Mouse (Mus musculus): ENCODE results near the gene Fignl1.

Fignl1 gene

DNA sequence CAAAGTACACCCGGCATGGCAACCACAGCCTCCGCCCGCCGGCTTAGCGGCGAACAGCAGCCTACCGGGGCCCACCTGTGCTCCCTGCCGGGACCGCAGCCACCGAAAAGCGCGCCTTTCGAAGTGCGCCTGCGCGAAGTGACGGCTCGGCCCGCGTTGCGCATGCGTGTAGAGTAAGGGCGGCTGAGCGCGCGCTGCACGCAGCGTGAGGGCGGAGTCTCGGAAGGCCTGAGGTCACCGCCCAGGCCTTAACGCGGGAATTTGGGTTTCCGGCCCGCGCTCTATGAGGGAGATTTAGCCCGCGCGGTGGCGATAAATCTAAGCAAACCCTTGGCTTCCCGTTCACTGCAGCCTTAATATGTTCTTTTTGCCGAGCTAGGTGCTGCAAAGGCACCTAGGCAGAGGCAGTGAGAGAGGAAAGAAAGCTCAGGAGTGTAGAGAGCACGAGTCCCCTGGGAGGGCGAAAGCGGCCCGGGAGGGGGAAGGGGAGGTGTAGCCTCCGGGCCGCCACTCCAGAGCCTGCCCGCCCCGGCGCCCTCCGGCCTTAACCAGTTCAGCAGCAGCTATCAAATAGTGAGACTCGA is at the start of gene Fignl1:
Gene Fignl1 (minus strand): TSS at position 143 of the 584 bp plus-strand sequence.
- peak; percentile 99 for DNase-seq

GRCm38 (mm10) chr11:11856959-11857358 is 48.2 kb upstream of the Fignl1 start:
- no peak for DNase-seq

- DNase-seq, result no peak
Observed at GRCm38 (mm10) chr11:11855685-11856131, 46.9 kb upstream of the Fignl1 start.

DNA sequence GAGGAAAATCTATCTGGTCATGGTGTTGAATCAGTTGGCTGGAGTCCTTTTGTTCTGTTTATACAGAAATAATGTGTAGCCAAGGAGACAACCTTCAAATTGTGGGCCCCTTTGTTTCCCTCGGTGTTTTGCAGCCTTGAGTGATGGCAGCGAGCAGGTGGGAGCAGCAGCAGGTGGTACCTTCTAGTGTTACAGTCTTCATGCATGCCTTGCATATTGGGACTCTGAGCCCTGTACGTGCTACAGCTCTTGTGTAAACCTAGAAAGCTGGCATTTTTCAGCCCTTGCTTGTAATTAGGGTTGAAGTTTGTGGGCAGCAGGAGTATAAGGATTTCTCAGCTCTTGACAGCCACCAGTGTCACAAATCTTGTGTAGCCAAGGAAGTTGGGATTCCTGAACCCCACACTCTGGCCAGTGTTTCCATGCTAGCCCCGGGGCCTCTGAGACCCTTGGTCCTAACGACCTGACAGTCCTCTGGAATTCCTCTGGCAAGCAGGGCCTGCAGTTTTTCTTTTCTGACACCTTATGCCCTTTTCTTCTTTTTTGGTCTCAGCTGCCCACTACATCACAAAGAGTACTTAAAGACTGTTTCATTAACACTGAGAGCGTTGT is 46.4 kb upstream of the Fignl1 start:
- peak; percentile 74 for DNase-seq

GRCm38 (mm10) chr11:11853731-11854461 is 45.1 kb upstream of the Fignl1 start:
- DNase-seq, result peak; percentile 50

DNA sequence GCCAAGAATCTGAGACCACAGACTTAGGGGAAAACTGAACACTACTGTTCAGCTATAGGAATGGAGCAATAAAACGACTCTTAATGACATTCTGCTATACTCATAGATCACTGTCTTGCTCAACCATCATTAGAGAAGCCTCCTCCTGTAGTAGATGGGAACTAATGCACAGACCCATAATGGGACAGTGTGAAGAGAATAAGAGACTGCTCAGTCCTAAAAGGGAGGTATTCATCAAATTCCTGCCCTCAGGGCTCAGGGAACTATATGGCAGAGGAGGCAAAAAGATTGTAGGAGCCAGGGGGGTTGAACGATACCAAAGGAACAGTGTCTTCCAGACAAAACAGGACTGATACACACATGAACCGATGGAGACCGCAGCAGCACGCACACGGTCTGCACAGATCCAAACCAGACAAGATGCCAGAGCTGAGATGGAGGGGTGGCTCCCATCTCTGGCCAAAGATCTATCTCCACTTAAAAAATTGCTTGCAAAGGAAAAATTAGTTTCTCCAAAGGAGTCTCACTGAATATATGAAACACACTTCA is 43.3 kb upstream of the Fignl1 start:
- no peak for DNase-seq

DNA sequence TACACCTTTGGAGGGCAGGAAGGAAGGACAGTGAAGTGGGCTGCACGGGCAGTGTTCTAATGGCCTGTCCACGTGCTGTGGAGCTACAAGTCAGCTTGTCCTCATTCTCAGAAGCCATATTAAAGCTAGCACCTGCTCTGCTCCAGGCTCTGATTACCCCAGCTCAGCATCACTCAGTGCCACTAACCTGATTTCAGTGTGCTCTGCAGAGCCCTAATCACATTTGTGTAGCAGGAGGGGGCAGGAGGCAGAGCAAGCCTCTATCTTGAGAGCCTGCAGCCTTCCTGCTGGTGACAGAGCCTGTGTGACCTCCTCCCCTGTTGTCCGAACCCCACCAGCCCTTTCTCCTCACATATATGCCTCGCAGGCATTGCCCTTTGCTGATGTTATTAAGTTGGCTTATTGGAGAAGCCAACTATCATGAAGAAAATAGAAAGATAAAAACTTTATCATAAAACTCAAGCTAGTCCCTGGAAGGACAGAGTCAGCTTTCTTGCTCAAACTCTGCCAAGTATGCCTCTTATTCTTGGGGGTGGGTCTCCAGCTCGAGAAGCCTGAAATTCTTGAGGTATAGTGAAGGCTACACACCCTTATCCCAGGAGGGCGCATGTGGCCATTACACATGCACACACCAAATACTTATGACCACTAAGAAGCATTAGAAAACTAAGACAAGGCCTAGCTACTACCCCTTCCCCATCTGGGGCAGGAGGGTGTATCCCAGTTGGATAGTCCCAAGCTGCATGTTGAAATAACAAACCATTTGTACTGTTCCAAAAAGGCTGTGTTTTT is 41.9 kb upstream of the Fignl1 start:
- no peak for DNase-seq

DNA sequence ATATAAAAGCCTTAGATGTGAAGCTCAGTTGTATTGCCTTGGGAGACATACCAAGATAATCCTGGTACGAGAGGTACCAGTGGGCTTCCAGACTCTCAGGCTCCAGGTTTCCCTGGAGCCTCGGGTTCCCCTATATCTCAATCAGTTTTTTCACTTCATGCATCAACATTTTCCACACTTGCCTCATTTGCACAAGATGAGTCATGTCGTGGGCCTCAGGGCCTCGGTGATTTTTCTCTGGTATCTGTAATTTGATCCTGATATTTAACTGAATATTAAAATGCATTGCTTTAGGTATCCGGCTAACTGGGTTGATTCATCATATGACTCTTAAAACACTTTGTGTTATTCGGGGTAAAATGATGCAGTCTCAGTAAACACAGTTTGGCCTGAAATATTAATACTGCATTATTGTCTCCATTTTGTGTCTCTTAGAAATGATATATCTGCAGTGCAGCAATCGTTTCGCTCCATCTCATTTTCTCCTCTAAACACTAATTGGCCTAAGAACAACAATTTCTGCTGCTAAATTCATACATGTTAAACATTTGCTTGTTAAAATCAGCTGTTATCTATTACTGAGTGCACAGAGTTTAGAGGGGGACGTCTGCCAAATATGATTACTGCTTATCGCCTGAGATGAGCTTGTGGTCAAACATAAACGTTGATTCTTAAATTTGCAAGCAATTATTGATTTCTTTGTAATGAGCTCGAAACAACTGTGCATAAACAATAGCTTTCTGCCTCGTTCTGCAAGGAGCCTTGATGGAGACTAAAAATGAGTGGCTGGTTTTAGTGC is 41.0 kb upstream of the Fignl1 start:
- DNase-seq, result no peak

DNA sequence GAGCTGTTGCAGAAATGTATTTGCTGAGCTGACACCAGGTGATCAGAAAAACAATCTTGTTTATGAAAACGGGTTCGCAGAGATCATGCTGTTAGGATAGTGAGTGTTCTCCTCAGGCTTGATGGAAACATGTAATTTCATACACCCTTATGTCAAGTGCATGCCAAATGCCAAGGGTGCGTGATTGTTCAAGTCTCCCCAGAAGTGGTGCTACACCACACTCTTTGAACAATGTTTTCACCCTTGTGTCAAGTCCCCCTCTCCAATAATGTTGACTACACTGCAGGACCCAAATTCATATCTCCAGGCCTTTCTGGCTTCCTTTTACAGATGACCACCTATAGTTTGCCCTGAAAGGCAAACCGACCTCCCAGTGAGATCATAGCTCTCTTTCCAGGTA is 39.7 kb upstream of the Fignl1 start:
- no peak for DNase-seq

- no peak for DNase-seq
Observed at GRCm38 (mm10) chr11:11845044-11845443, 36.3 kb upstream of the Fignl1 start.

- peak; percentile 60 for DNase-seq
Observed at GRCm38 (mm10) chr11:11844367-11844971, 35.7 kb upstream of the Fignl1 start.

- no peak for DNase-seq
Observed at GRCm38 (mm10) chr11:11841590-11841989, 32.8 kb upstream of the Fignl1 start.

DNA sequence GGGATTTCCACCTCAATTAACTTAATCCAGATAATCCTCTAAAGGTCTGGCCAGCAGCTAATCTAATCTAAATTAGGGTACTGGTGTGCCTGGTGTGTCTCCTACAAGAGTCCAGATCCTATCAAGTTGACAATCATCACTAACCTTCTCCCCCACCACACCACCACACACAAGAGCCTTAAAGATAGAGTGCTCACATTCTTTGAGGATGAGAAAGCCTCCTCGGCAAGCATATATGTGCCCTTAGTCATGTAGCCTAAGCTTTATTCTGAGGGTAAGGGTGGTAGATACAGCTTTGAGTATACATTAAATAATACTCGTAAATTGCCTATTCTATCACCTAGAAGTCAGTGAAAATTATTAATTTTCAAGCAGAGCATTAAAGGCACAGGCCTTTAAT is 32.0 kb upstream of the Fignl1 start:
- DNase-seq, result no peak

DNA sequence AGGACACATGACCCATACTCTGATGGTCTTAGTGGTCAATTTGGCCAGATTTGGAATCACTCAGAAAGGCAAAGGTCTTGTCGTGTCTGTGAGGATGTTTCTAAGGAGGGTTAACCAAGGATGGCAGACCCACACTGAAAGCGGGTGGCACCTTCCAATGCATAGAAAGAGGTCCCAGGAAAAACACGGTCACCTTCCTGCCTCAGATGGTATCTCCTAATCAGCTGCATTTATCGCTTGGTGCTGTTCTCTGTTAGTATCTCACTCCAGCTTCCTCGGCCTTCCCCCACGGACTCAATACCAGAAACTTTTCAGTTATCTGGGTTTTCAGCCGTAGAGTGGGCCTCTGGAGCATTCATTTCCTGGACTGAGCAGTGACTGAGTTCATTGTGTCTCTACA is 31.1 kb upstream of the Fignl1 start:
- DNase-seq, result no peak

GRCm38 (mm10) chr11:11837384-11837783 is 28.6 kb upstream of the Fignl1 start:
- no peak for DNase-seq

- DNase-seq, result peak; percentile 47
Observed at GRCm38 (mm10) chr11:11836713-11837370, 28.1 kb upstream of the Fignl1 start.

DNA sequence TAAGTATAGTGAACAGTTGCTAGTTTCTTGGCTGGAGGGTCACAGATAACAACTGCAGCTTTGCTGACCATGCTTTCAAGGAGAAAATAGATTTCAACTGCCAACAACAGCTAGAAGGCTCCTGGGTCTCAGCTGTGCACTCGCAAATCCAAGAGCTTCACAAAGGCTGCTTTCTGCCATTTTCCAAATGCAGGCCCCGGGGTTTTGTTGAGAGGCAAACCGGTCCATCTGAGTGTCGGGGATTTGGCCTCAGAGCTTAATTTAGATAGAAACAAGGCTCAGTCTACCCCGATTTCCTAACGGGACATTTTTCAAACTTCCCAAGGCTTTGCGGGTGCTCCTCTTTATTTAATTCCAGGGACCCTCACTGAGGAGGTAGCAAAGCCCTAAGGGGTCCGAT is 27.5 kb upstream of the Fignl1 start:
- DNase-seq, result peak; percentile 41

GRCm38 (mm10) chr11:11835791-11836190 is 27.0 kb upstream of the Fignl1 start:
- DNase-seq, result no peak

DNA sequence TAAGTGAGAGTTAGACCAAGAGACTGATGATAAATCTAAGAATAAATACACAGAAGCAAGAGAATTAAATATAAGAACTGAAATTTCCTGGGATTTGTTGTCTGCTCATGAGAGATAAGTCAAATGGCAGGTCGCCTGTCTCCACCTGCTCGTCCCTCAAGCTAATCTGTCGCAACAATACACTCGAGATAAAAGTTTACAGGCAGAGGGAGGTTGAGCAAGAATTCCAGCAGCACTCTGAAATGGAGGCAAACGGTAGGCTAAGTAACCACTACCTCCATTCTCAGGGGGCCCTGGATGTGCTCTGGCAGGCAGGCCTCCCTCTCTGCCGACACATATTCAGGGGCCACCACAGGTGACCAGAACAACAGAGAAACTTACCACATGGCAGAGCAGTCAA is 26.6 kb upstream of the Fignl1 start:
- DNase-seq, result no peak

DNA sequence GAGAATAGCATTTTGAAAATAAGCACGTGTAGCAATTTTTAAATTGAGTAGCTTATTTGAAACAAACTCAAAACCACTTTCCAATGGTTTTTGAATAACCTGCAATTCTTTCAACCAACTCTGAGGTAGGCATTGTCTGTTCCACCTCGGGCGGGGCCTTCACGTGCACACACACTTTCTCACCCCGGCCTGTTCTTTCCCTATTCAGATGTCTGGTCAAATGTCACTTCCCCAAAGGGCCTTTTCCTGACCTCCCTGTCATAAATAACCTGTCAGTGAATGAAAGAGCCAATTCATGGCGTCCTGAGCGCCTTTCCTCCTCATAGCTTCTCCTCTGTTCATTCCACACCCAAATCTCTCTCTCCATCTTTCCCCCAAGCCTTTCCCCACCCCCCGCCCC is 24.3 kb upstream of the Fignl1 start:
- peak; percentile 86 for DNase-seq

- no peak for DNase-seq
Observed at GRCm38 (mm10) chr11:11832755-11833084, 24.0 kb upstream of the Fignl1 start.
